Mouse (Mus musculus) B cell, adult 2 months (primary cell): Measurements from ENCODE around the gene Rgs21.

Experiments used
- DNase-seq, 2 experiments: peaks; one replicate each; pipeline ENCODE4 v3.0.0; 2022

Gene Rgs21

DNA sequence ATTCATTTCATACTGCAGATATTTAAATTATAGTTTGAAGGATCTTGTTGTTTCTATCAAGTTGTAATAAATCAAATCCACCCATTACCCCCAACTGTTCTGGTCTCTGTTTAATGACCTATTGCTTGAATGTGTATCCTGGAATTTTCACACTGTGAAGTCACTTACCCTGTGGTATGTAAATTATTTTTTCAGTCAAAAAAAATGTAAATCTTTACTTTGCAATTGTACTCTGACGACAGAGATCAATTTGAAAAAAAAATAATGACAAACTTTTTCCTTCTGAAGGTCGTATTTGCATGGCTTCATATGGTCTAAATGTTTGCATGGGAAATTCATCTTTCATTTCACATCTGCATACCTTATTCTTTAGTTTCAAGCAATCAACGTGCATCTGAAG lies at the start of gene Rgs21:
Rgs21 (minus strand) TSS at position 101 of the 400 bp plus-strand sequence.
- DNase-seq = no peak

DNA sequence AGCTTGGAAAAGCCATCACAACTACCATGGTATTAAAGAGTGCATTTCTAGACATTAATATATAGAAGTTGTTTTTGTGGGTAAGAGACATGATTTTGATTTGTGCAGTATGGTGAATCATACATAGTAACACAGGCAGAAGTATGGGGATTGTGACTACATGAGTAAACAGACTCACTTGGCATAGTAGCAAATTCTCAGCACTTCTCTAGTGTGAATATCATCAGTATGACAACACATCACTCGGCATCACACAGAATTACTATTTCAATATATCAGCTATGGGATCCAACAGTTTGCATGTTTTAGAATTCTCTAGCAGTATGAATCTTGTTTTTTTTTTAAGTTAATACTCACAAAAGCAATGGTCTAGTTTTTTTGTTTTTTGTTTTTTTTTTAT lies 36.6 kb upstream of the Rgs21 start:
- no peak for DNase-seq

DNA sequence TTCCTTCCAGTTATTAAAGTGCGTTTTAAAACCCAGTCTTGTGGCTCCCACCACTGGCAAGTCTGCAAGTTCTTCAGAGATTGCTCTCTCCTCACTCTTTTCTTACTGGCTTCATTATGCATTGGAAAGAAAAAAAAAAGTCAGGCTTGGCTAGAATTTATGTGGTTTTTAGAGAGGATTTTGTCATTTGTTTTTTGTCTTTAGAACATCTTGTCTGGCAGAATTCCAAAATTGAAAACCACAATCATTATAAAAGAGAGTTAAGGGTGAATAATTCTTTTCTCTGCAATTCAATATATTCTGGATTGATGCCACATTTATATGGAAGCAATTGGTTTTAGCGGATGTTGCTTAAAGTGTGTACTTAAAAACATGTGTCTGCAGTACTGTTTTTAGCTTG lies 35.5 kb upstream of the Rgs21 start:
- no peak for DNase-seq

DNA sequence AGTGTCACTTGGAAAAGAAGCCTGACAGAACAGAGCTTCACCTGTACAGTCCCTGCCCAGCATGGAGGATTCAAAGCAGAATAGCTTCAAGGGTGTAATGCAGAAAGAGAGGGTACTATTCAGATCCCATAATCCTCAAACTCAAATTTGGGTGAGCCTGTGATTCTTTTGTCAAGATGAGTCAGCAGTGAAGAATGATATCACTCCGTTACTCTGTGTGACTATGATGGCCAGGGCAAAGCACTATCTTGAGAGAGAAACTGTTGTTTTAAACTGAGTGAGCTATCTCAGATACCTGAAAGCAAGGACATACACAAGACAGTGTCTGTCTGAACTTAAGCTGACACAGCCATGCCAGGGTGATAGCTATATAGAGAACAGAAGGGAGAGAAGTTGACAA lies 11.9 kb upstream of the Rgs21 start:
- no peak for DNase-seq

GRCm38 (mm10) chr1:144572972-144573371 lies 5.5 kb upstream of the Rgs21 start:
- no peak for DNase-seq

DNA sequence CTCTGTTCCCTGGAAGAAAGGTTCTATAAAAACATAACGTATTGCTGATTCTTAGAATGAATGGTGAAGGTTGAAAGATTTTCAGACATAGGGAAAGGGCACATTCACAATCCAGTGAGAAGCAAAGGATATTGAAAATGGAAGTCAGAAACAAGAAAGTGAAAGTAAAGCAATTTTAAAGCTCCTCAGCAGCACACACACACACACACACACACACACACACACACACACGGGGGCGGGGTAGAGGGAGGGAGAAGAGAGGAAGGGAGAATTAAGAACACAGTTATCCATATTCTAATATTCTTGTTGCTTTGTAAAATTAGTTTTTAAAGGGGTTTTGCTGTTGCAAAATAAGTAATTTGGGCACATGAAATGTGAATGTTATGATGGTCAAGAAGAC lies 2.4 kb upstream of the Rgs21 start:
- no peak for DNase-seq

- no peak for DNase-seq
Measured at GRCm38 (mm10) chr1:144545142-144545541, 22.3 kb downstream of the Rgs21 start.

DNA sequence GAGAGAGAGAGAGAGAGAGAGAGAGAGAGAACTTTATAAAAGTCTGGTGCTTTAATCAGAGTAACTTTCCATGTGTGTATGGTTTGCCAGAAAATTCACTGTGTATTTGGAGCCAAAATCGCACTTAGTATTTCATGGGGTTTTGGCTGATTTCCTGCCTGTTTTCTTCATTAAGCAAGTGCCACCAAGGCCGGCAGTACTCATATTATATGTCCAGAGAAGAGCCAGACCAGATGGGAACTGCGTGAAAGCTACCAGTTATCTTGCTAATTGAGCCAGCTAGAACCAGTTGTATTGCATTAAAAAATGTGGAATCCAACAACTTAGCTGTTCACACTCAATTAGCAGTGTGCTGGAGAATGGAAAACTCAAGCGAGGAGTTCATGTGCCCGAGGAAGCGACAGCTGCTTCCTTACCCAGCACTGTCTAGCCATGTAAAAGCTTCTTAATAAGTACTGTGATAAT lies 22.9 kb downstream of the Rgs21 start:
- no peak for DNase-seq

DNA sequence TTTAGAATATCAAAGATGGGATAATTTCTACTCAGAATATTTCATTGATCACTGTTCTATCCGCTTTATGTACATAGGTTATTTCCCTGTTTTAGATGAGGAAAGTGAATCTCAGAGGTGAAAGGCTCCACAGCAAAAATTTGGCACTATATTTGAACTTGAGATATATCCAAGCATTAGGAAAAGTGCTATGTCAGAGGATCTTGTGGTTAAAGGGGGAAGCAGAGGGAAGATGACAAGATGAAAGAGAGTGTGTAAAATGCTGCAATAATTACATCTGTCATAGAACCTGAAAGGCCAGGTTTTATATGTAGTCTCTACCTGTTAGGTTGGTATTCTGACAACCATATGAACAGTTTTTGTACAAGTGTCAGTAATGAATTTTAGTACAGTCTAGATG lies 35.7 kb downstream of the Rgs21 start:
- DNase-seq = no peak

DNA sequence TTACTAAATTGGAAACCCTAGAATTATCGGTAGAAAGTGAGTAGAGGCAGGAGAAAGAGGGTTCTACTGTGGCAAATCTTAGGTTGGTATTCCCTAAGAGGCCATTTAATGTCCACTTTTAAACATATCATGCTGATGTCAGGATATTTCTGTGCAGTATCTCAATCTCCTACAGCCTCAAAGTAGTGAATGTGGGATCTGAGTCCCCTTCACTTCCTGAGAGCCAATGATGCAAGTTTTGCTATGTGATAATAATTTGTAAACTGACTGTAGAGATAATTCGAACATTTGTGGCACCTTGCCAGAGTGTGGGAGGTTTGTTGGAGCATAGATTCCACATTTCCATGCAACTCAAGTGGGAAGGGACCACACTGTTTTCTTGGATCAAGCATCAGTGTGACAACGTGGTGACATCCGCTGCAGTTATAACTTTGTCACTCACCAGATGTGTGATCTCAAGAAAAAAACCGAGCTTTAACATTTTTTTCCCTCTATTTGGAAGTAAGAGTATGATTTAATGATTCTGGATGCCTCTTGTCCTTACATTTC lies 49.5 kb downstream of the Rgs21 start:
- no peak for DNase-seq

GRCm38 (mm10) chr1:144502241-144502640 lies 65.2 kb downstream of the Rgs21 start:
- no peak for DNase-seq

- DNase-seq = no peak
Measured at GRCm38 (mm10) chr1:144500423-144500822, 67.0 kb downstream of the Rgs21 start.

DNA sequence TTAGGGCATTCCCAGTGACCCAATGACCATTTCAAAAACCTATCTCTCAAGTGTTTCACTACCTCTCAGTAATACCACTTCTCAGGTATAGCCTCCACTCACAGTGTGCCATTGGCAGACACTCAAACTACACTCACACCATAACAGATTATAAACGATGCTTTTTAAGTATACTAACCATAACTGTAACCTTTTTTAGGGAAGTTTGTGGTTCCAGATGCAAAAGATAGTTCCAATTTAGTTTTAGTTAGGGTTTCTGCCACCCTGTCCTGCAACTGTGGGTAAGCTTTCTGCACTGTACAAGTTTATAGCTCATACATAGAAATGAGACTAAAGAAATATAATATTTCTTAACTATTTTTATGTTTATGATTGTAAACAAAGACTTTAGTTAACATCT lies 67.7 kb downstream of the Rgs21 start:
- DNase-seq = no peak

DNA sequence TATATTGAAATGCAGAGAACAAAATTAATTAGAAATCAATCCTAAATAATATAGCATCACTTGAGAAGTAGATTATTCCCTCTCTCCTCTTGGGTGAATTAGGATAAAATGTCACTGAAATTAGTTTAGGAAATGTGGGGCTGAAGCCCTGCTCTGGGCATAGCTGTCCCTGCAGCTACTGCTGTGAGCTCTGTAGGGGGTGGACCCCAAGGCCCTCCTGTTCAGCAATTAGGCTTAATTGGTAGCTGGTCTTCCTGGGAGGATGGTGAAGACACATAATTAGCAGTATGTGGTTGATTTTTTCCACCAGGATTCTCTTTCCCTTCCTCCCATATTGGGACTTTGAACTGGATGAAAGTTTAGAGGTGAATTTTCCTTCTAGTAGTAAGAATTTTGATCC lies 68.7 kb downstream of the Rgs21 start:
- DNase-seq = no peak

- DNase-seq = no peak
Measured at GRCm38 (mm10) chr1:144498051-144498450, 69.4 kb downstream of the Rgs21 start.

DNA sequence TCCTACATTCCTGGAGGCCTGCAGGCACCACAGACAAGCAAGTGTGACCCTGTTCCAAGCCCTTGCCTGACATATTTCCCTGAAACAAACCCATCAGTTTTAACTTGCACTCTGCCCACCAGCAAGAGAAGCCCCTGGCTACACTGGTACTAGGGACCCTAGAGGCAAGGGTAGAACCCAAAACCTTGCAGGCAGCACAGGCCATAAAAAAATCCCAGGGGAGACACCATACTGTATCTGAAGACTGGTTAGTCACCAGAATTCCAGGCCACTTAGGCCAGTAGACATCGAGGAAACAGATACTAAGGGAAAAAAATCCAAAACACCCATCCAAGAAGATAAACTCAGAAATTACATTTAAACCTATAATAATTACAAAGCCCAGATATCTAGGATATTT lies 74.1 kb downstream of the Rgs21 start:
- no peak for DNase-seq

GRCm38 (mm10) chr1:144488223-144488835 lies 79.1 kb downstream of the Rgs21 start:
- no peak for DNase-seq
